Mouse (Mus musculus): ENCODE measurements around the gene Gas2l2. TPM values are rescaled to one million over a fixed set of nuclear protein-coding genes. Genes with fewer than 3 reads are reported as not detected.

Gene Gas2l2
- polyA plus RNA-seq, 2 experiments = 0.03 TPM; not detected in 1

- 32% methylated on average over 8 of the region's 8 CpGs for WGBS
- Histone ChIP-seq H3K4me1 (ENCODE audit: control insufficient read depth, insufficient read depth, low read length) (0 out of 2 replicates have a peak, but pooled peaks cover 9% of the 10 kb centered on the region), H3K4me3 (replicated peaks; ENCODE audit: low read length) (no peak overlapping the region), H3K9ac (ENCODE audit: low read depth, low read length, severe bottlenecking) (no peak overlapping the region), H3K27ac (replicated peaks; ENCODE audit: low read depth, low read length) (no peak overlapping the region), H3K36me3 (ENCODE audit: control insufficient read depth, insufficient read depth, low read length) (peaks cover 5% of the 10 kb centered on the region), H3K27me3 (ENCODE audit: control insufficient read depth, insufficient read depth, low read length) (no peaks in the 10 kb centered on the region), H3K4me2 (replicated peaks; ENCODE audit: low read depth, low read length, severe bottlenecking) (no peak overlapping the region), H3K9me3 (ENCODE audit: control insufficient read depth, low read length) (no peaks in the 10 kb centered on the region)
- ATAC-seq (ENCODE audit: low FRiP score, low read depth) = no peak
- DNase-seq (ENCODE audit: low spot score) = no peak
- no peak for TF ChIP-seq POLR2A (IDR thresholded peaks at IDR 0.05; ENCODE audit: borderline replicate concordance, extremely low read depth, insufficient read depth, insufficient read length)
Observed at GRCm38 (mm10) chr11:83408242-83408641, 21.0 kb downstream of the Gas2l2 start.

- no peak for DNase-seq (ENCODE audit: low spot score)
Observed at GRCm38 (mm10) chr11:83406391-83406790, 22.9 kb downstream of the Gas2l2 start.

GRCm38 (mm10) chr11:83403787-83404186, 25.5 kb downstream of the Gas2l2 start:
- 83% methylated on average over 7 of the region's 7 CpGs for WGBS
- DNase-seq (ENCODE audit: low spot score) = no peak

More at GRCm38 (mm10) chr11:83406391-83406790, 22.9 kb downstream of the Gas2l2 start:
- Histone ChIP-seq H3K27me3 (ENCODE audit: control insufficient read depth, insufficient read depth, low read length) (no peaks in the 10 kb centered on the region), H3K9me3 (ENCODE audit: control insufficient read depth, low read length) (no peaks in the 10 kb centered on the region), H3K36me3 (ENCODE audit: control insufficient read depth, insufficient read depth, low read length) (peaks cover 19% of the 10 kb centered on the region), H3K4me1 (ENCODE audit: control insufficient read depth, insufficient read depth, low read length) (0 out of 2 replicates have a peak, but pooled peaks cover 9% of the 10 kb centered on the region), H3K9ac (ENCODE audit: low read depth, low read length, severe bottlenecking) (no peak overlapping the region), H3K4me3 (replicated peaks; ENCODE audit: low read length) (no peak overlapping the region), H3K27ac (replicated peaks; ENCODE audit: low read depth, low read length) (no peak overlapping the region), H3K4me2 (replicated peaks; ENCODE audit: low read depth, low read length, severe bottlenecking) (no peak overlapping the region)
- no peak for ATAC-seq (ENCODE audit: low FRiP score, low read depth)
- WGBS = 65% methylated on average over 3 of the region's 3 CpGs
- TF ChIP-seq POLR2A (IDR thresholded peaks at IDR 0.05; ENCODE audit: borderline replicate concordance, extremely low read depth, insufficient read depth, insufficient read length) = no peak

GRCm38 (mm10) chr11:83398724-83399123, 30.5 kb downstream of the Gas2l2 start:
- H3K4me2 ChIP-seq (replicated peaks; ENCODE audit: low read depth, low read length, severe bottlenecking) = no peak overlapping the region
- ATAC-seq (ENCODE audit: low FRiP score, low read depth) (no peak), DNase-seq (ENCODE audit: low spot score) (no peak)
- H3K9me3 ChIP-seq (ENCODE audit: control insufficient read depth, low read length) = no peaks in the 10 kb centered on the region
- no peak overlapping the region for H3K9ac ChIP-seq (ENCODE audit: low read depth, low read length, severe bottlenecking)
- H3K27me3 ChIP-seq (ENCODE audit: control insufficient read depth, insufficient read depth, low read length) = no peaks in the 10 kb centered on the region
- H3K36me3 ChIP-seq (ENCODE audit: control insufficient read depth, insufficient read depth, low read length) = peaks cover 57% of the 10 kb centered on the region
- H3K4me1 ChIP-seq (ENCODE audit: control insufficient read depth, insufficient read depth, low read length) = no peaks in the 10 kb centered on the region
- 76% methylated on average over 5 of the region's 5 CpGs for WGBS
- H3K4me3 ChIP-seq (replicated peaks; ENCODE audit: low read length) = no peak overlapping the region
- TF ChIP-seq POLR2A (IDR thresholded peaks at IDR 0.05; ENCODE audit: borderline replicate concordance, extremely low read depth, insufficient read depth, insufficient read length) = no peak
- no peak overlapping the region for H3K27ac ChIP-seq (replicated peaks; ENCODE audit: low read depth, low read length)

More at GRCm38 (mm10) chr11:83403787-83404186, 25.5 kb downstream of the Gas2l2 start:
- no peaks in the 10 kb centered on the region for H3K27me3 ChIP-seq (ENCODE audit: control insufficient read depth, insufficient read depth, low read length)
- no peak overlapping the region for H3K4me3 ChIP-seq (replicated peaks; ENCODE audit: low read length)
- no peak for ATAC-seq (ENCODE audit: low FRiP score, low read depth)
- H3K9ac ChIP-seq (ENCODE audit: low read depth, low read length, severe bottlenecking) = no peak overlapping the region
- no peaks in the 10 kb centered on the region for H3K4me1 ChIP-seq (ENCODE audit: control insufficient read depth, insufficient read depth, low read length)
- no peak overlapping the region for H3K27ac ChIP-seq (replicated peaks; ENCODE audit: low read depth, low read length)
- H3K9me3 ChIP-seq (ENCODE audit: control insufficient read depth, low read length) = no peaks in the 10 kb centered on the region
- TF ChIP-seq POLR2A (IDR thresholded peaks at IDR 0.05; ENCODE audit: borderline replicate concordance, extremely low read depth, insufficient read depth, insufficient read length) = no peak
- no peak overlapping the region for H3K4me2 ChIP-seq (replicated peaks; ENCODE audit: low read depth, low read length, severe bottlenecking)
- H3K36me3 ChIP-seq (ENCODE audit: control insufficient read depth, insufficient read depth, low read length) = peaks cover 30% of the 10 kb centered on the region

GRCm38 (mm10) chr11:83397626-83398025, 31.6 kb downstream of the Gas2l2 start:
- 91% methylated on average over 7 of the region's 7 CpGs for WGBS
- no peak overlapping the region for H3K4me2 ChIP-seq (replicated peaks; ENCODE audit: low read depth, low read length, severe bottlenecking)
- no peak overlapping the region for H3K4me3 ChIP-seq (replicated peaks; ENCODE audit: low read length)
- DNase-seq (ENCODE audit: low spot score) (no peak), ATAC-seq (ENCODE audit: low FRiP score, low read depth) (no peak)
- no peak overlapping the region for H3K27ac ChIP-seq (replicated peaks; ENCODE audit: low read depth, low read length)
- H3K36me3 ChIP-seq (ENCODE audit: control insufficient read depth, insufficient read depth, low read length) = peaks cover 54% of the 10 kb centered on the region
- no peaks in the 10 kb centered on the region for H3K4me1 ChIP-seq (ENCODE audit: control insufficient read depth, insufficient read depth, low read length)
- no peak for TF ChIP-seq POLR2A (IDR thresholded peaks at IDR 0.05; ENCODE audit: borderline replicate concordance, extremely low read depth, insufficient read depth, insufficient read length)
- no peaks in the 10 kb centered on the region for H3K9me3 ChIP-seq (ENCODE audit: control insufficient read depth, low read length)
- no peak overlapping the region for H3K9ac ChIP-seq (ENCODE audit: low read depth, low read length, severe bottlenecking)
- no peaks in the 10 kb centered on the region for H3K27me3 ChIP-seq (ENCODE audit: control insufficient read depth, insufficient read depth, low read length)

All from limb, embryonic 14.5 days (tissue).